Mouse (Mus musculus) G1E (cell line): ENCODE measurements at regions not wholly inside any gene's neighbourhood (a gene's known extent, or its start where the extent isn't known, plus 50 kb on each side); places are given as distances from the start of the nearest gene placed in this dataset.

Experiments
- ATAC-seq: 2 replicates; pipeline ENCODE4 v1.8.0; 2016; ENCODE audit warnings: mild to moderate bottlenecking; ENCODE audit not compliant: insufficient number of reproducible peaks, poor library complexity, low FRiP score, severe bottlenecking; ENCODE audit errors: extremely low read depth
- DNase-seq: peaks from one replicate; pipeline ENCODE4 v3.0.0; 2012; ENCODE audit warnings: low spot score
- H3K27me3 ChIP-seq: 2 replicates; pipeline ENCODE4 v1.6.1; 2012; ENCODE audit warnings: mild to moderate bottlenecking, low read length, inconsistent platforms; ENCODE audit not compliant: insufficient read depth
- H3K36me3 ChIP-seq: replicated peaks from 2 replicates; pipeline ENCODE3; 2012; ENCODE audit warnings: mild to moderate bottlenecking, inconsistent platforms
- H3K4me1 ChIP-seq: 2 replicates; pipeline ENCODE4 v1.6.1; 2012; ENCODE audit warnings: low read depth, low read length, inconsistent platforms, mixed read lengths; ENCODE audit not compliant: insufficient read depth
- H3K4me3 ChIP-seq: 2 replicates; pipeline ENCODE4 v1.5.1; 2012; ENCODE audit warnings: low read depth, mild to moderate bottlenecking, inconsistent platforms, low read length, moderate library complexity, mixed read lengths
- H3K9me3 ChIP-seq: replicated peaks from 2 replicates; pipeline ENCODE4 v1.6.1; 2012; ENCODE audit warnings: inconsistent platforms
- CTCF ChIP-seq: IDR thresholded peaks from 2 replicates; pipeline ENCODE4 v1.5.1; 2012; ENCODE audit warnings: low read depth, low read length, inconsistent platforms, mixed read lengths
- GATA1 ChIP-seq: IDR thresholded peaks from 2 replicates; pipeline ENCODE4 v1.6.1; 2012; ENCODE audit warnings: borderline replicate concordance, low read length, inconsistent platforms, mixed read lengths
- GATA2 ChIP-seq: IDR thresholded peaks from 2 replicates; pipeline ENCODE4 v1.6.1; 2012; ENCODE audit warnings: low read depth, low read length, inconsistent platforms, borderline replicate concordance
- POLR2AphosphoS5 ChIP-seq: IDR thresholded peaks from 2 replicates; pipeline ENCODE4 v1.6.1; 2012; ENCODE audit warnings: low read depth, low read length, inconsistent platforms; ENCODE audit not compliant: insufficient replicate concordance
- TAL1 ChIP-seq: conservative IDR thresholded peaks from 2 replicates; pipeline ENCODE4 v1.6.1; 2012; ENCODE audit warnings: low read depth, low read length, inconsistent platforms, mixed read lengths

DNA sequence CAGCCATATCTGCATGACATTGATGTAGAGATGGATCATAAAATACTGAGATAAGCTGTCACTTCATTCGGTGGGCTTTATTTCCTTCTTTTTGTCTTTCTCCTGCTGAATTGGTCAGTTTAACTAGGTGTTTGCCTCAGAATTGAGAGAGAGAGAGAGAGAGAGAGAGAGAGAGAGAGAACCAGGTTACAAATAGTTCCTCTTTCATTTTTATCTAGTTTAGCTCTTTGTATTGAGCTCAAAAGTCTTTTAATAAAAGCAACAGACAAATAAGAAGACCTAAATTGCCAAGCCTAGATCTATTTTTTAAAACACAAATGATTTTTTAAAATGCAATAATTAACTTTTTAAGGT lies 253.4 kb upstream of the Zeb2 start:
- H3K4me3 ChIP-seq = no peak overlapping the region
- no peak for TF ChIP-seq POLR2AphosphoS5
- no peak for TF ChIP-seq TAL1
- TF ChIP-seq GATA1 = no peak
- TF ChIP-seq CTCF = no peak
- TF ChIP-seq GATA2 = no peak
- H3K36me3 ChIP-seq = no peaks in the 10 kb centered on the region
- H3K4me1 ChIP-seq = no peaks in the 10 kb centered on the region
- H3K9me3 ChIP-seq = no peaks in the 10 kb centered on the region
- ATAC-seq (no peak), DNase-seq (no peak)
- peaks cover 5% of the 10 kb centered on the region; the same call in 1 of the 2 replicates for H3K27me3 ChIP-seq

DNA sequence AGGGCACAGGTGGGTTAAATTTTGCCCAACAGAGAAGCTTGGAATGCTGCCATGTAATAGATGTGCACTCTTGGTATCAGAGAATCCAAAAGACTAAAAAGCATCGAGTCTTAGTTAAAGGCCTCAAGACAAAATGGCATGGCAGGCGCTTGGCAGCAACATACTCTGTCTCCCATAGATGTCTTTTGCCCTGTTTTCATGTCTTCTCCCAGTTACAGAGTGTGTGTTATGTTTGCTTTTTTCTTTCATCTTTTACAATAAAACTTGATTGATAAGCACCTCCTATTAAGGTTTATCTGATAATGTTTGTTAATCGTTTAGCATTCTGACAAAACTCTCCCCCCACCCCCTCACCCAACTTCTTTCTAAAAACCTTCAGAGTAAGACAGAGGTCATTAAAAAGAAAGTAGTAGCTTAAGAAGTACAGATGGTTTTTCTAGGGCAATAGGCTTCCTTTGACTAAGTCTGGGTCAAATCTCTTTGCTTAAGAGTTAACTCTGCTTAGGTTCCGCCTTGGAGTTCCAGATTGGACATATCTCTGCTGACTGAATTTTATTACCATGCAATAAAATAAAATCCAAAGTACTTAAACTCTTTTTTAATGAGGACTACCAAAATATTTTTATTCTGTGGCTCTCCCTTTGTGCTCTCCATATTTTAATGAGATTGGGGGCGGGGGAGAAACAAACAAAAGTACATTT lies 252.9 kb upstream of the Zeb2 start:
- H3K4me1 ChIP-seq = no peaks in the 10 kb centered on the region
- H3K4me3 ChIP-seq = no peak overlapping the region
- H3K9me3 ChIP-seq = no peaks in the 10 kb centered on the region
- TF ChIP-seq GATA2 (no peak), TAL1 (no peak), POLR2AphosphoS5 (no peak), CTCF (no peak), GATA1 (no peak)
- ATAC-seq = no peak
- peaks cover 3% of the 10 kb centered on the region; the same call in 1 of the 2 replicates for H3K27me3 ChIP-seq
- DNase-seq = no peak
- no peaks in the 10 kb centered on the region for H3K36me3 ChIP-seq

DNA sequence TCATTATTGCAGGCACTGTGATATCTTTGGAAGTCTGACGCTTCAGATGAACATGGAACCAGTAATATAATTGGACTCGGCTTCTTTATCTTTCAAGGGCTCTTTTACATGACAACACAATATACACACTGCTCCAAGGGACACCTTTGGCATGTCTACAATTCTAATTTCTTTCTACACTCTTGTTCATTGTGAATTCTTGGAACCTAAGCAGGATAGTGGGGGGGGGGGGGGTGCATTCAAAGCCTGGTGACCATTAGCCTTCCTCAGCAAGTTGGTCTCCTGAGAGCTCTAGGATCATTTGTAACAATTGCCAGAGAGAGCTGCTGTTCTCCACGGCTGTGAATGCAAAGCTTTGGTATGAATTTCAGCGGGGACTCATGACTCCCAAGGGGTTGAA lies 252.2 kb upstream of the Zeb2 start:
- Histone ChIP-seq H3K36me3 (no peaks in the 10 kb centered on the region), H3K4me1 (no peaks in the 10 kb centered on the region), H3K27me3 (no peaks in the 10 kb centered on the region), H3K4me3 (no peak overlapping the region), H3K9me3 (no peaks in the 10 kb centered on the region)
- TF ChIP-seq CTCF (no peak), TAL1 (no peak), GATA1 (no peak), GATA2 (no peak), POLR2AphosphoS5 (no peak)
- ATAC-seq (no peak), DNase-seq (no peak)

DNA sequence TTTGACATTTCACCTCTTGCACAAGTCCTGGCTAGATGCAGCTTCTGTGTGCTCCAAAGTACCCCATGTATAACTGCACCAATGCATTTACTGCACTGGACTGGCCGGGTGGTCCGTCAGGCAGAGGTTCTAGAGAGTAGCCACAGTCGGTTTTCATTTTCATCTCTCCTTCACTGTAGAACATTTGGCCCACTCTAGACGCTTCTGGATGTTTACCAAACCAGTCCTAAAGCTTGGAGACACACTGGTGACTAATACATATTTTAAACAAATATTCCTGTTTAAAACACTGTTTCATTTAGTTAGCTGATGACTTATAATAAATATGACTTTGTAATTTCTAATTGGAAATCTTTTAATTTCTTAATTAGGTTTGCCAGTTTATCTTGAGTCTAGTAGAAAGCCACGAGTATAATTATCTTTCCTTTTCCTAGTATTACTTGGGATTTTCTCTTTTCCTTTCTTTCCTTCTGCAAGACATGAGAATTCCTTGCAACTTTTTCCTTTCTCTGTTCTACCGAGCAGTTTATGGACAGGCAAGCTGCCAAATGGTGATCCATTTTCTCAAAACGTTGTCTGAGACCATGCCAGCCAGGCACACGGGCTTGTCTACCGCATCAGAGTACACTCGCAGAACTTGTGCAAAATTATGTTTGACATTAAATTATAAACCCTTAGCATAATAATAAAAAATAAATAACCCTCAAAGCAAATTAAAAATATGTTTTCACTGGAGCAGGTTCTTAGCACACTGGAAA lies 250.4 kb upstream of the Zeb2 start:
- Histone ChIP-seq H3K27me3 (peaks cover 3% of the 10 kb centered on the region; the same call in 1 of the 2 replicates), H3K4me1 (no peaks in the 10 kb centered on the region; the same call in 1 of the 2 replicates), H3K9me3 (no peaks in the 10 kb centered on the region), H3K4me3 (no peak overlapping the region), H3K36me3 (no peaks in the 10 kb centered on the region)
- DNase-seq = no peak
- no peak for TF ChIP-seq GATA1
- TF ChIP-seq GATA2 = no peak
- no peak for TF ChIP-seq TAL1
- no peak for TF ChIP-seq POLR2AphosphoS5
- no peak for TF ChIP-seq CTCF
- no peak for ATAC-seq

DNA sequence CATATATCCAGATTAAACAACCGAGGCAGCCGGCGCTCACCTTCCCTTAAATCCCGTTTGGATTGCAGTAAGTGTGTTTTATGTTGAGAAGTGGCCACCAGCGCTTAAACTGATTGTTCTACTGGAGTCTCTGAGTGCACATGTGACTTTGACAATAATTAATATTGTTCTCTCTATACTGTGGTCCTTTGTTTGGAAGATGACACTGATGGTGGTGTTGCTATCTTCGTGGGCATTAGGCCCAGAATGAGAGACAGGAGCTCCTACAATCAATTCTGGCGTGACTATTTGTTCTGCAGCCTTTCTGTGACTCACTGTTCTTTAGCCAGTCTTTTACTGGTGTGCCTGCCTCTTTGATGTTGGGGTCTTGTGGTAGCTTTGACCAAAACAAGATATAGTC lies 240.1 kb upstream of the Zeb2 start:
- no peak overlapping the region for H3K4me3 ChIP-seq
- ATAC-seq (no peak), DNase-seq (no peak)
- no peak for TF ChIP-seq TAL1
- TF ChIP-seq CTCF = no peak
- TF ChIP-seq POLR2AphosphoS5 = no peak
- no peak for TF ChIP-seq GATA1
- TF ChIP-seq GATA2 = no peak
- H3K27me3 ChIP-seq = peaks cover 11% of the 10 kb centered on the region; the same call in 1 of the 2 replicates
- no peaks in the 10 kb centered on the region for H3K4me1 ChIP-seq
- H3K36me3 ChIP-seq = no peaks in the 10 kb centered on the region
- no peaks in the 10 kb centered on the region for H3K9me3 ChIP-seq

DNA sequence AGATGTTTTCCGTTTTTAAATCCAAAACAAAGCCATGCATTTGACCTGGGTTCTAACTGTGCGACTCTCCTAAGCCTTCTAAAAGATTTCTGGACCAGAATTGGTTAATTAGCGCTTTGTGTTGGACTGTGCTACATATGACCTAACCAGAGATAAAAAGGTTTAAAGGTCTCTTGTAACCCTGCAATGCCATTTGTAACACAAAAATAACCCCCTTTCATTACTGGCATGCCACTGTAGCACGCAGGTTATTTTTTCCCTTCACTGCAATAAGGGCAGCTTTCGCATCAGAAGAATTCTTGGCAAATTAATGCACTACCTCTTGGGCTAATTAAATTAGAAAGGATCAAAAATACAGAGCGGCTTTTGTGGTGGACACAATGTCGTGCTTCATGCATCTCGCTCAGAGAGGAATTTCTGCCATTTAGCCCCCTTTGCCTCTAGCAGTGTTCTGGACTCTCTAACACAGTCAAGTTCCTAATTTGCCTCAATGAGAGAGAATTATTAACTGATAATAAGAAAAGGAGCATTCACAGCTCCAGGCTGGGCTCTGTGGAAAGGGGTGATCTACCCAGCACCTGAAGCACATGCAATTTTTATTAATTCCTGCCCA lies 239.5 kb upstream of the Zeb2 start:
- TF ChIP-seq TAL1 (no peak), GATA1 (no peak), GATA2 (no peak), CTCF (no peak), POLR2AphosphoS5 (no peak)
- H3K9me3 ChIP-seq = no peaks in the 10 kb centered on the region
- no peak for DNase-seq
- ATAC-seq = no peak
- no peaks in the 10 kb centered on the region for H3K36me3 ChIP-seq
- no peak overlapping the region for H3K4me3 ChIP-seq
- peaks cover 11% of the 10 kb centered on the region; the same call in 1 of the 2 replicates for H3K27me3 ChIP-seq
- no peaks in the 10 kb centered on the region; the same call in 1 of the 2 replicates for H3K4me1 ChIP-seq
